Comparison of ENCODE assay signal across 21 mouse cellular contexts in genomic region chr2:11183991-11184390, GRCm38 (mm10).
"Had no signal": no experiment of that assay in that cellular context is flagged by ENCODE, and none has a peak within 500 bp of the region (broad histone marks: within the 10 kb centered on the region; RNA-seq: fewer than 3 reads in every experiment).

No protein-coding gene starts in this region.

- H3K4me3 ChIP-seq: kidney, embryonic 15.5 days; left cerebral cortex, adult 2 months; limb, embryonic 12.5 days; liver, embryonic 12.5 days; liver, embryonic 15.5 days; lung, embryonic 15.5 days; midbrain, embryonic 12.5 days; midbrain, embryonic 15.5 days; neural tube, embryonic 13.5 days had no signal

- H3K27ac ChIP-seq: kidney, embryonic 15.5 days; left cerebral cortex, adult 2 months; limb, embryonic 12.5 days; liver, embryonic 12.5 days; liver, embryonic 15.5 days; lung, embryonic 15.5 days; midbrain, embryonic 12.5 days; midbrain, embryonic 15.5 days; neural tube, embryonic 13.5 days had no signal

- H3K4me1 ChIP-seq: kidney, embryonic 15.5 days; limb, embryonic 12.5 days; liver, embryonic 15.5 days; lung, embryonic 15.5 days; midbrain, embryonic 12.5 days; midbrain, embryonic 15.5 days; neural tube, embryonic 13.5 days had no signal

- H3K9me3 ChIP-seq: kidney, embryonic 15.5 days; limb, embryonic 12.5 days; liver, embryonic 12.5 days; liver, embryonic 15.5 days; lung, embryonic 15.5 days; midbrain, embryonic 12.5 days; midbrain, embryonic 15.5 days had no signal

- DNase-seq: kidney, adult 8-10 months; kidney, postnatal 10 days; kidney, postnatal 36 days; layer of hippocampus, postnatal 36 days; liver; lung, adult 18-20 months; lung, postnatal 10 days; lung, postnatal 36 days; retina, postnatal 1 day; right cerebral cortex, postnatal 25 days; thymus, adult 18-20 months; thymus, postnatal 36 days had no signal

- H3K9ac ChIP-seq: kidney, embryonic 15.5 days; limb, embryonic 12.5 days; liver, embryonic 12.5 days; liver, embryonic 15.5 days; lung, embryonic 15.5 days; midbrain, embryonic 12.5 days; midbrain, embryonic 15.5 days; neural tube, embryonic 13.5 days had no signal

- H3K27me3 ChIP-seq: kidney, embryonic 15.5 days; limb, embryonic 12.5 days; liver, embryonic 12.5 days; liver, embryonic 15.5 days; lung, embryonic 15.5 days; midbrain, embryonic 15.5 days; neural tube, embryonic 13.5 days had no signal

- H3K36me3 ChIP-seq: kidney, embryonic 15.5 days; limb, embryonic 12.5 days; liver, embryonic 12.5 days; liver, embryonic 15.5 days; lung, embryonic 15.5 days; midbrain, embryonic 12.5 days; midbrain, embryonic 15.5 days; neural tube, embryonic 13.5 days had no signal

- ATAC-seq: liver, embryonic 12.5 days; midbrain, embryonic 15.5 days had no signal

- H3K4me2 ChIP-seq: kidney, embryonic 15.5 days; limb, embryonic 12.5 days; liver, embryonic 12.5 days; liver, embryonic 15.5 days; lung, embryonic 15.5 days; midbrain, embryonic 12.5 days; midbrain, embryonic 15.5 days; neural tube, embryonic 13.5 days had no signal
